Mouse (Mus musculus): ENCODE measurements at regions not wholly inside any gene's neighbourhood (a gene's known extent, or its start where the extent isn't known, plus 50 kb on each side); places are given as distances from the start of the nearest gene placed in this dataset.

DNA sequence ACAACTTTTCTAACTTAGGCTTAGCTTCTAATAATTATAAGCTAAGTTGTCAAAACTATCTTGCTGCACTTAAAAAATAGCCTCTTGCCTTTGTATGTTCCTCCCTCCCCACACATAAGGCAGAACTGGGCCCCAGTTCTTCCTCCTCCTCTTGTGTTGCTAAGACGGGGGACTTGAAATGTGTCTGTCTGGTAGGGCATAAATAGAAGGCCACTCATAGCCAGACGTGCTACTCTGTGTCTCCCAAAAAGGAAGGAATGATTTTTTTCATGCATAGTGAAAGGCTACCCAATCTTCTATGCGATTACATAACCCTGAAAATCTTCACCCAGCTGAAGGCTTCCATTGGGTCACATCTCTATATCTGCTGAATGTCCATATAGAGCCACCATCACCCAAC lies 183.5 kb downstream of the Hsfy2 start:
- Histone ChIP-seq H3K27ac (replicated peaks in 1 of 2; ENCODE audit: control insufficient read depth in 1 of 2, insufficient read depth in 1 of 2, low read depth in 2 of 2, low read length in 2 of 2) (no peak overlapping the region), H3K4me1 (ENCODE audit: control insufficient read depth in 2 of 2, insufficient read depth in 2 of 2, low read length in 2 of 2) (no peaks in the 10 kb centered on the region), H3K9me3 (ENCODE audit: control insufficient read depth, low read length) (no peaks in the 10 kb centered on the region), H3K36me3 (ENCODE audit: control insufficient read depth, insufficient read depth, low read length) (no peaks in the 10 kb centered on the region), H3K9ac (ENCODE audit: low read length) (no peak overlapping the region), H3K27me3 (ENCODE audit: control insufficient read depth, insufficient read depth, low read length) (no peaks in the 10 kb centered on the region), H3K4me2 (ENCODE audit: low read length) (no peak overlapping the region), H3K4me3 (ENCODE audit: control insufficient read depth in 1 of 2, insufficient read depth in 1 of 2, low read depth in 1 of 2, low read length in 2 of 2) (no peak overlapping the region)
- ATAC-seq (ENCODE audit: insufficient number of reproducible peaks, insufficient read depth, low FRiP score, low read depth), result no peak
- 59% methylated on average over 3 of the region's 3 CpGs for WGBS

DNA sequence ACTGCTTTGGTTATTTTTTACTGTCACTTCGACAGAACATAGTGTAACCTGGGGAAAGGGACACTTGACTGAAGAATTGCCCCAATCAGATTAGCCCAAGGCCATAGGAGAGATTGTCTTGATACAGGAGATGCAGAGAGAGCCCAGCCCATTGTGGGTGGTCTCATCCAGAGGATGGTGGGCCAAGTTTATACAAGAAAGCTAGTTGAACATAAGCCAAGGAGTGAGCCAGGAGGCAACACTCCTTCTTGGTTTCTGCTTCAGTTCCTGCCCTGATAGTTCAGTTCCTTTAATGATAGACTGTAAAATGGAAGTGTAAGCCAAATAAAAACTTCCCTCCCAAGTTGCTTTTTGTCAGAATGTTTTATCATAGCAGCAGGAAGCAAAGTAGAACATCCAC lies 194.4 kb downstream of the Hsfy2 start:
- Histone ChIP-seq H3K27ac (replicated peaks in 1 of 2; ENCODE audit: control insufficient read depth in 1 of 2, insufficient read depth in 1 of 2, low read depth in 2 of 2, low read length in 2 of 2) (no peak overlapping the region), H3K36me3 (ENCODE audit: control insufficient read depth, insufficient read depth, low read length) (no peaks in the 10 kb centered on the region), H3K27me3 (ENCODE audit: control insufficient read depth, insufficient read depth, low read length) (no peaks in the 10 kb centered on the region), H3K4me3 (ENCODE audit: control insufficient read depth in 1 of 2, insufficient read depth in 1 of 2, low read depth in 1 of 2, low read length in 2 of 2) (no peak overlapping the region), H3K4me2 (ENCODE audit: low read length) (no peak overlapping the region), H3K9ac (ENCODE audit: low read length) (no peak overlapping the region), H3K4me1 (ENCODE audit: control insufficient read depth in 2 of 2, insufficient read depth in 2 of 2, low read length in 2 of 2) (no peaks in the 10 kb centered on the region), H3K9me3 (ENCODE audit: control insufficient read depth, low read length) (no peaks in the 10 kb centered on the region)
- no peak for ATAC-seq (ENCODE audit: insufficient number of reproducible peaks, insufficient read depth, low FRiP score, low read depth)
- 69% methylated on average over 1 of the region's 1 CpGs for WGBS

DNA sequence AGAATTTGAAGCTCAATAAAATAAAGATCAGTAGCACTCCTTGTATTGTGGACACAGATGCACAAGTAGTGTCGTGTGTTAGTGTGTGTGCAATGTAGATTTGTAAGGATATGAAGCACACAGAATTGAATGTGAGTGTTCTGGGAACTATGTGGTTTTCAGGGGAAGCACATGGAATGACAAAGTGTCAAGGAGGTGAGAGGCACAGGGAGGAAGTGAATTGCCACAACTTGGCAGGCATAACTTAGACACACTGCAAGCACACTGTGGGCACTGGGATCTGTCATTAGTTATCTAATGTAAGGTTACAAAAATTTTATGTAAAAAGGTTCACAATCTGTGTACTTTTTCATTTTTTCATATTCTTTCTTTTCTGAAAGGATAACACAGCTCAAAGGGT lies 230.4 kb downstream of the Hsfy2 start:
- Histone ChIP-seq H3K4me3 (ENCODE audit: control insufficient read depth in 1 of 2, insufficient read depth in 1 of 2, low read depth in 1 of 2, low read length in 2 of 2) (no peak overlapping the region), H3K4me2 (ENCODE audit: low read length) (no peak overlapping the region), H3K27ac (replicated peaks in 1 of 2; ENCODE audit: control insufficient read depth in 1 of 2, insufficient read depth in 1 of 2, low read depth in 2 of 2, low read length in 2 of 2) (no peak overlapping the region), H3K9me3 (ENCODE audit: control insufficient read depth, low read length) (no peaks in the 10 kb centered on the region), H3K9ac (ENCODE audit: low read length) (no peak overlapping the region), H3K4me1 (ENCODE audit: control insufficient read depth in 2 of 2, insufficient read depth in 2 of 2, low read length in 2 of 2) (no peaks in the 10 kb centered on the region), H3K27me3 (ENCODE audit: control insufficient read depth, insufficient read depth, low read length) (no peaks in the 10 kb centered on the region), H3K36me3 (ENCODE audit: control insufficient read depth, insufficient read depth, low read length) (no peaks in the 10 kb centered on the region)
- 76% methylated on average over 1 of the region's 1 CpGs for WGBS
- ATAC-seq (ENCODE audit: insufficient number of reproducible peaks, insufficient read depth, low FRiP score, low read depth), result no peak

- no peak overlapping the region for H3K4me2 ChIP-seq (ENCODE audit: low read length)
- H3K9me3 ChIP-seq (ENCODE audit: control insufficient read depth, low read length), result no peaks in the 10 kb centered on the region
- H3K27ac ChIP-seq (replicated peaks in 1 of 2; ENCODE audit: control insufficient read depth in 1 of 2, insufficient read depth in 1 of 2, low read depth in 2 of 2, low read length in 2 of 2), result no peak overlapping the region
- H3K4me3 ChIP-seq (ENCODE audit: control insufficient read depth in 1 of 2, insufficient read depth in 1 of 2, low read depth in 1 of 2, low read length in 2 of 2), result no peak overlapping the region
- no peaks in the 10 kb centered on the region for H3K4me1 ChIP-seq (ENCODE audit: control insufficient read depth in 2 of 2, insufficient read depth in 2 of 2, low read length in 2 of 2)
- H3K9ac ChIP-seq (ENCODE audit: low read length), result no peak overlapping the region
- no peaks in the 10 kb centered on the region for H3K27me3 ChIP-seq (ENCODE audit: control insufficient read depth, insufficient read depth, low read length)
- 80% methylated on average over 2 of the region's 2 CpGs for WGBS
- ATAC-seq (ENCODE audit: insufficient number of reproducible peaks, insufficient read depth, low FRiP score, low read depth), result no peak
- no peaks in the 10 kb centered on the region for H3K36me3 ChIP-seq (ENCODE audit: control insufficient read depth, insufficient read depth, low read length)
Observed at GRCm38 (mm10) chr1:56403351-56403750, 233.9 kb downstream of the Hsfy2 start.

DNA sequence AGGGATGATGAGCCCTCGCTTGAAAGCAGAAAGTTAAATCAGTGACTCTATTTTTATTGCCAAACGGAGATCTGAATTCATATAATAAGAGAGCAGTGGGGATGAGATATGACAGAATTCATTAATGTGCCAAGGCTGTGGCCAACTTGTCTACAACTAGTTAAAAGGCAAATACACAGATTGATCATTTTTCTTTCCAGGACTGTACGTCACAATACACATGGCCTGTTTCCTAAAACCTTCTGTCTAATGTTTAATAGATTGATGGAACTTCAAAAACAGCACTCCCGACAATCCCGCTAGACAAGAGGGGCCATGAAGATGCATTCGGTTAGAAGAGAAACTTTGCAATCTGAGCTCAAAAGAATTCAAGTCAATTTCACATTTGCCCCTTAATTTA lies 241.4 kb downstream of the Hsfy2 start:
- H3K9me3 ChIP-seq (ENCODE audit: control insufficient read depth, low read length), result no peaks in the 10 kb centered on the region
- no peak overlapping the region for H3K4me2 ChIP-seq (ENCODE audit: low read length)
- H3K4me3 ChIP-seq (ENCODE audit: control insufficient read depth in 1 of 2, insufficient read depth in 1 of 2, low read depth in 1 of 2, low read length in 2 of 2), result no peak overlapping the region
- H3K9ac ChIP-seq (ENCODE audit: low read length), result no peak overlapping the region
- no peaks in the 10 kb centered on the region for H3K4me1 ChIP-seq (ENCODE audit: control insufficient read depth in 2 of 2, insufficient read depth in 2 of 2, low read length in 2 of 2)
- H3K27ac ChIP-seq (replicated peaks in 1 of 2; ENCODE audit: control insufficient read depth in 1 of 2, insufficient read depth in 1 of 2, low read depth in 2 of 2, low read length in 2 of 2), result no peak overlapping the region
- H3K36me3 ChIP-seq (ENCODE audit: control insufficient read depth, insufficient read depth, low read length), result no peaks in the 10 kb centered on the region
- no peaks in the 10 kb centered on the region for H3K27me3 ChIP-seq (ENCODE audit: control insufficient read depth, insufficient read depth, low read length)
- ATAC-seq (ENCODE audit: insufficient number of reproducible peaks, insufficient read depth, low FRiP score, low read depth), result no peak
- 83% methylated on average over 6 of the region's 6 CpGs for WGBS

DNA sequence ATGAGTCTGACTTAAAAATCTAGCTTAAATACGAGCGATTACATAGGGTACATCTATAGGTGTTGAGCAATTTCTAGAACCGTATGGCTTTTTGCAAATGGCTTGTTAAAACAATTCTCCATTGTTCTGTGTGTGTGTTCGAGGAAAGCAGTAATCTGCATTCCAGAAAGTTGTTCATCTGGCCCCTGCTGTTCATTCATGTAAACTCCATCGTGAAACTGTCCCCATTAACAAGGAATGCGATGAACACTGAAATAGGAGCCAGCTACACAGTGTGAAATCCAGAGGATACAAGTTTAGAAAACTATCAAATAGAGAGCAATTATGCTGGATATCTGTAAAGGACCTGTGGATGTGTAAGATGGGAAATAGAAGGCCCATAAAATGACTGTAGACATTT lies 250.1 kb downstream of the Hsfy2 start:
- no peaks in the 10 kb centered on the region for H3K4me1 ChIP-seq (ENCODE audit: control insufficient read depth in 2 of 2, insufficient read depth in 2 of 2, low read length in 2 of 2)
- H3K4me2 ChIP-seq (ENCODE audit: low read length), result no peak overlapping the region
- H3K27me3 ChIP-seq (ENCODE audit: control insufficient read depth, insufficient read depth, low read length), result no peaks in the 10 kb centered on the region
- no peaks in the 10 kb centered on the region for H3K36me3 ChIP-seq (ENCODE audit: control insufficient read depth, insufficient read depth, low read length)
- 54% methylated on average over 6 of the region's 6 CpGs for WGBS
- no peak for ATAC-seq (ENCODE audit: insufficient number of reproducible peaks, insufficient read depth, low FRiP score, low read depth)
- no peak overlapping the region for H3K27ac ChIP-seq (replicated peaks in 1 of 2; ENCODE audit: control insufficient read depth in 1 of 2, insufficient read depth in 1 of 2, low read depth in 2 of 2, low read length in 2 of 2)
- H3K9ac ChIP-seq (ENCODE audit: low read length), result no peak overlapping the region
- no peaks in the 10 kb centered on the region for H3K9me3 ChIP-seq (ENCODE audit: control insufficient read depth, low read length)
- no peak overlapping the region for H3K4me3 ChIP-seq (ENCODE audit: control insufficient read depth in 1 of 2, insufficient read depth in 1 of 2, low read depth in 1 of 2, low read length in 2 of 2)

GRCm38 (mm10) chr1:56366319-56366718 lies 270.9 kb downstream of the Hsfy2 start:
- H3K27ac ChIP-seq (replicated peaks in 1 of 2; ENCODE audit: control insufficient read depth in 1 of 2, insufficient read depth in 1 of 2, low read depth in 2 of 2, low read length in 2 of 2), result no peak overlapping the region
- no peaks in the 10 kb centered on the region for H3K27me3 ChIP-seq (ENCODE audit: control insufficient read depth, insufficient read depth, low read length)
- no peaks in the 10 kb centered on the region for H3K9me3 ChIP-seq (ENCODE audit: control insufficient read depth, low read length)
- no peaks in the 10 kb centered on the region for H3K4me1 ChIP-seq (ENCODE audit: control insufficient read depth in 2 of 2, insufficient read depth in 2 of 2, low read length in 2 of 2)
- ATAC-seq (ENCODE audit: insufficient number of reproducible peaks, insufficient read depth, low FRiP score, low read depth), result no peak
- H3K4me3 ChIP-seq (ENCODE audit: control insufficient read depth in 1 of 2, insufficient read depth in 1 of 2, low read depth in 1 of 2, low read length in 2 of 2), result no peak overlapping the region
- WGBS, result 84% methylated on average over 2 of the region's 2 CpGs
- H3K4me2 ChIP-seq (ENCODE audit: low read length), result no peak overlapping the region
- H3K36me3 ChIP-seq (ENCODE audit: control insufficient read depth, insufficient read depth, low read length), result no peaks in the 10 kb centered on the region
- H3K9ac ChIP-seq (ENCODE audit: low read length), result no peak overlapping the region

- Histone ChIP-seq H3K9me3 (ENCODE audit: control insufficient read depth, low read length) (no peaks in the 10 kb centered on the region), H3K4me1 (ENCODE audit: control insufficient read depth in 2 of 2, insufficient read depth in 2 of 2, low read length in 2 of 2) (no peaks in the 10 kb centered on the region), H3K4me3 (ENCODE audit: control insufficient read depth in 1 of 2, insufficient read depth in 1 of 2, low read depth in 1 of 2, low read length in 2 of 2) (no peak overlapping the region), H3K36me3 (ENCODE audit: control insufficient read depth, insufficient read depth, low read length) (no peaks in the 10 kb centered on the region), H3K4me2 (ENCODE audit: low read length) (no peak overlapping the region), H3K27me3 (ENCODE audit: control insufficient read depth, insufficient read depth, low read length) (no peaks in the 10 kb centered on the region), H3K9ac (ENCODE audit: low read length) (no peak overlapping the region), H3K27ac (replicated peaks in 1 of 2; ENCODE audit: control insufficient read depth in 1 of 2, insufficient read depth in 1 of 2, low read depth in 2 of 2, low read length in 2 of 2) (no peak overlapping the region)
- no peak for ATAC-seq (ENCODE audit: insufficient number of reproducible peaks, insufficient read depth, low FRiP score, low read depth)
- WGBS, result 74% methylated on average over 5 of the region's 5 CpGs
Observed at GRCm38 (mm10) chr1:56360857-56361256, 276.4 kb downstream of the Hsfy2 start.

All from heart, embryonic 14.5 days (tissue).